Mouse (Mus musculus) limb, embryonic 14.5 days (tissue): ENCODE results near the gene Ccdc148. TPM values are rescaled to one million over a fixed set of nuclear protein-coding genes. Genes with fewer than 3 reads are reported as not detected.

ENCODE experiments used
- ATAC-seq: fragments of 200-750 bp; cut with Nextera tagmentation; 2 replicates; pipeline ENCODE4 v1.8.0; 2017; ENCODE audit warnings: low read depth, moderate number of reproducible peaks, moderate TSS enrichment; ENCODE audit not compliant: low FRiP score
- DNase-seq: peaks from one replicate; pipeline ENCODE4 v3.0.0-alpha.2; 2015; ENCODE audit warnings: low spot score
- H3K27ac ChIP-seq: fragments of 300-500 bp; sonication (generic); replicated peaks from 2 replicates; pipeline ENCODE4 v1.5.1; 2014; ENCODE audit warnings: low read depth, mild to moderate bottlenecking, low read length, moderate library complexity, mixed read lengths
- H3K27me3 ChIP-seq: fragments of 300-500 bp; sonication (generic); 2 replicates; pipeline ENCODE4 v1.6.1; 2014; ENCODE audit warnings: low read length, mixed read lengths; ENCODE audit not compliant: control insufficient read depth, insufficient read depth
- H3K36me3 ChIP-seq: fragments of 300-500 bp; sonication (generic); 2 replicates; pipeline ENCODE4 v1.6.1; 2014; ENCODE audit warnings: mild to moderate bottlenecking, low read length, moderate library complexity, mixed read lengths; ENCODE audit not compliant: control insufficient read depth, insufficient read depth
- H3K4me1 ChIP-seq: fragments of 300-500 bp; sonication (generic); 2 replicates; pipeline ENCODE4 v1.6.1; 2014; ENCODE audit warnings: antibody characterized with exemption, low read length, mixed read lengths; ENCODE audit not compliant: control insufficient read depth, insufficient read depth
- H3K4me2 ChIP-seq: fragments of 300-500 bp; sonication (generic); replicated peaks from 2 replicates; pipeline ENCODE4 v1.6.1; 2014; ENCODE audit warnings: low read depth, mild to moderate bottlenecking, low read length, moderate library complexity; ENCODE audit not compliant: severe bottlenecking
- H3K4me3 ChIP-seq: fragments of 300-500 bp; sonication (generic); replicated peaks from 2 replicates; pipeline ENCODE4 v1.5.1; 2014; ENCODE audit warnings: low read length
- H3K9ac ChIP-seq: fragments of 300-500 bp; sonication (generic); 2 replicates; pipeline ENCODE4 v1.6.1; 2014; ENCODE audit warnings: mild to moderate bottlenecking, low read depth, low read length, moderate library complexity; ENCODE audit not compliant: severe bottlenecking
- H3K9me3 ChIP-seq: fragments of 300-500 bp; sonication (generic); 2 replicates; pipeline ENCODE4 v1.6.1; 2016; ENCODE audit warnings: low read length; ENCODE audit not compliant: control insufficient read depth
- POLR2A ChIP-seq: fragments of 200-500 bp; IDR thresholded peaks from 2 replicates; pipeline ENCODE4 v1.8.0; 2012; ENCODE audit warnings: inconsistent platforms, mild to moderate bottlenecking, moderate library complexity, borderline replicate concordance; ENCODE audit not compliant: insufficient read depth, insufficient read length; ENCODE audit errors: extremely low read depth
- WGBS: fragments of 180-500 bp; shearing (Covaris S2); extraction: QIAGEN DNeasy Blood & Tissue Kit; methylation state at CpG from one replicate; pipeline ENCODE4 v1.1.7; 2014; 5-methylcytosine and 5-hydroxymethylcytosine counted together
- polyA plus RNA-seq, 2 experiments: library from polyadenylated mRNA; depleted of rRNA in 1 of 2; stranded (reverse) in 1 of 2; unstranded in 1 of 2; fragments of >200 nt; fragmentation: Nextera tagmentation in 1 of 2; extraction: Ambion mirVana in 1 of 2; gene quantifications; 2 replicates each; pipeline versions ENCODE4 v1.2.1 to v1.2.3; 2012 to 2014

The Ccdc148 gene
- polyA plus RNA-seq, 2 experiments: 0.48 to 0.49 TPM

DNA sequence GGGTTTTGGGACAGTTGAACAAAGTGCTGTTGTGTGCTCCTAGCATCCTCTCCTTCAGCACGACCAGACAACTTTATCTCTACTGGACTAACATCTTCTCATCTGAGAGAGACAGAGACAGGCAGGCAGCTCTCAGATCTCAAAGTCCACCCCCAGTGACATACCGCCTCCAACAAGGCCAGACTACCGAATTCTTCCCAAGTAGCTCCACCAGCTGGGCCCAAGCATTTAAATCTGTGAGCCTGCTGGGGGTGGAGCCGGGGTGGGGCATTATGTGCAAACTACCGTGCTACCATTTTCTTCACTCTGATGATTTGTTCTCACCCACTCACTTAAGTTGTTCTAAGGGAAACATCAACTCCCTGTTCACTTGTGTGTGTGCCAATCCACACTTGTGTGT is 19.0 kb upstream of the Ccdc148 start:
- 58% methylated on average over 5 of the region's 5 CpGs for WGBS
- no peak for TF ChIP-seq POLR2A
- no peak for ATAC-seq
- H3K27ac ChIP-seq: no peak overlapping the region
- H3K9me3 ChIP-seq: no peaks in the 10 kb centered on the region
- no peak overlapping the region for H3K4me3 ChIP-seq
- no peak for DNase-seq
- H3K36me3 ChIP-seq: no peaks in the 10 kb centered on the region
- H3K9ac ChIP-seq: no peak overlapping the region
- H3K27me3 ChIP-seq: no peaks in the 10 kb centered on the region
- no peaks in the 10 kb centered on the region for H3K4me1 ChIP-seq
- no peak overlapping the region for H3K4me2 ChIP-seq

DNA sequence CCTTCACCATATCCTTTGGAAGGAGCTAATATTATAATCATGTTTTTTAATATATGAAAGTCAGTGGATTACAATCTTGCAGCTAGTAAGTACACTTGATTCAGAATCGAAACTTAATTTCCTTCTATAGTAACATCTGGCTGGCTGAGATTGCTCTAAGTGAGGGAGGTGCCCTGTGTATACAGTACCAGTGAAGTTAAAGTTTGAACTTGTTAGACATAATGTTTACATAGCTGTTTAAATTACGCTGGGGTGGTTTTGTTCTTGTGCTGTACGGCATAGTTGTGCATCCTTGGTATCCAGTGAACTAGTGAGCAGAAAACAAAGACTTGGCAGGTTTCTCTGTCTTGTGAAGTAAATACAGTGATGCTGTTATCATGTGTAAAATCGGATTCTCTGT is 18.5 kb upstream of the Ccdc148 start:
- no peak for TF ChIP-seq POLR2A
- no peak for ATAC-seq
- Histone ChIP-seq H3K36me3 (no peaks in the 10 kb centered on the region), H3K27ac (no peak overlapping the region), H3K9ac (no peak overlapping the region), H3K4me2 (no peak overlapping the region), H3K4me3 (no peak overlapping the region), H3K4me1 (no peaks in the 10 kb centered on the region), H3K9me3 (no peaks in the 10 kb centered on the region), H3K27me3 (no peaks in the 10 kb centered on the region)
- DNase-seq: no peak
- 69% methylated on average over 4 of the region's 4 CpGs for WGBS

DNA sequence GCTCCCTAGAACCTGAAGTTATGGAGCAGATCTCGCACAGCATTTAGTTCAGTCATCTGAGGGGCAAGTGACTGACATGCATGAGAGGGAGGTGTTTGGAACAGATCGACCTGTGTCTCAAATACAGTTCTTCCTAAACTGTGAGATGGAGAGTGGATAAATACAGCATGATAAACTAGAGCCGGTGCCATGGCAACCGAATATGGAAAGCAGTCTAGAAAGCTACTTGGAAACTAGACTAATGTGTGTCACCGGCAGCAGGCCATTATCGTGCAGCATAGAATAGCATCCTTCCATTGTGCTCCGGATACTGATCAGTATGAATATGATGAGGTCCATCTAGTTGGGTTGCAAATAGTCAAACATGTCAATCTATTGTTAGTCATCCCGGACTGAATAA is 17.7 kb upstream of the Ccdc148 start:
- Histone ChIP-seq H3K4me2 (no peak overlapping the region), H3K9ac (no peak overlapping the region), H3K36me3 (no peaks in the 10 kb centered on the region), H3K4me3 (no peak overlapping the region), H3K27me3 (no peaks in the 10 kb centered on the region), H3K27ac (no peak overlapping the region), H3K4me1 (no peaks in the 10 kb centered on the region), H3K9me3 (no peaks in the 10 kb centered on the region)
- no peak for TF ChIP-seq POLR2A
- DNase-seq (no peak), ATAC-seq (no peak)
- WGBS: 93% methylated on average over 8 of the region's 8 CpGs

DNA sequence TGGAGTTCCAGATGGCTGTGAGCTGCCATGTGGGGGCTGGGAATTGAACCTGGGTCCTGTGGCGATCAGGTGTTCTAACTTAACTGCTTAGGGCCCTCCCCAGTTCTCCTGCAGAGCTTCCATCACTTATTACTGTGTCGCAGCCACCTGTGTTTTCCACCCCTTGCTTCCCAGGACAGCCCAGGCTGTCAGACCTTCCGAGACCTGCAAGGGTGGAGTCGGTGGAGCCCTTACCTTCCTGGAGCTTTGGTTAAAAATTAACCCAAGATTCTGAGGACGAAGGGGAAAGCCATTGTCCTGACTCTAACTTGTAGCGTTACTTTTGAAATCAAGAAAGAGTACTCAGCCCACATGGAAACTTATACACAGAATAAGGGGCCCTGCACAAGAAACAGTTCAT is 15.4 kb upstream of the Ccdc148 start:
- H3K4me3 ChIP-seq: no peak overlapping the region
- H3K36me3 ChIP-seq: no peaks in the 10 kb centered on the region
- no peak for ATAC-seq
- H3K4me1 ChIP-seq: no peaks in the 10 kb centered on the region
- no peak for TF ChIP-seq POLR2A
- H3K4me2 ChIP-seq: no peak overlapping the region
- no peaks in the 10 kb centered on the region for H3K27me3 ChIP-seq
- DNase-seq: no peak
- H3K9ac ChIP-seq: no peak overlapping the region
- WGBS: 89% methylated on average over 6 of the region's 6 CpGs
- no peaks in the 10 kb centered on the region for H3K9me3 ChIP-seq
- no peak overlapping the region for H3K27ac ChIP-seq

DNA sequence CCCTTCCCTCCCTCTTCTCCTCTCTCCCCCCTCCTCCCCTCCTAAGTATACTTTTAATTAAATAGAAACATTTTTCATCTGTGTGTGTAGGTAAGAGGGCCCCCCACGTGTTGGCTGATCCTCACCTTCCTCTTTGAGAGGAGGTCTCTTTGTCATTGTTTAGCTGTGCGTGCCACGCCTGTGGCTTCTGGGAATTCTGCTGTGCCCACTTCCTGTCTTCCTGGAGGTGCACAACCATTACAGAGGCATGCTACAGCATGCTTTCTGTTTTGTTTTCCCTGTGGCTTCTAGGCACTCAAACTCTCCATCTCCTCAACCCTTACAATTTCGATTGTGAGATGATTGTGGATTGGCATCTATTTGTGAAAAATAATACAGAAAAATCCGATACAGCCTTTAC is 11.1 kb upstream of the Ccdc148 start:
- H3K36me3 ChIP-seq: no peaks in the 10 kb centered on the region
- no peak overlapping the region for H3K9ac ChIP-seq
- ATAC-seq: no peak
- H3K4me2 ChIP-seq: no peak overlapping the region
- DNase-seq: no peak
- TF ChIP-seq POLR2A: no peak
- 69% methylated on average over 5 of the region's 5 CpGs for WGBS
- H3K4me3 ChIP-seq: no peak overlapping the region
- no peaks in the 10 kb centered on the region for H3K9me3 ChIP-seq
- no peaks in the 10 kb centered on the region for H3K4me1 ChIP-seq
- H3K27ac ChIP-seq: no peak overlapping the region
- H3K27me3 ChIP-seq: no peaks in the 10 kb centered on the region

DNA sequence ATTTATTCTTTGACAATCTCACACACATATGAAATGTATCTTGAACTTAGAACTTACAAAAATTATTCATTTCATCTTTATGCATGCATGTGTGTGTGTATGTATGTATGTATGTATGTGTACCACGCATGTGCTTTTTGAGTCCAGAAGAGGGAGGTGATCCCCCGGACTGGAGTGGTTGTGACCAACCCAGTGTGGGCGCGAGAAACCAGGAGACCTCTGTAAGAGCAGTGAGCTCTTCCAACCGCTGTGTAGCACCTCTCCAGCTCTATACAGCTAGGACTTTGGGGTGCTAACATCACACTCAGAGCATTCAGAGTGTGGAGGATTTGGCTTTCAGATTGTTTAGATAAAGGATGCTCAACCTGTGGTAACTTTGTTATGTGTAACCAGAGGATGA is 10.1 kb upstream of the Ccdc148 start:
- Histone ChIP-seq H3K4me1 (no peaks in the 10 kb centered on the region), H3K9ac (no peak overlapping the region), H3K27ac (no peak overlapping the region), H3K9me3 (no peaks in the 10 kb centered on the region), H3K27me3 (no peaks in the 10 kb centered on the region), H3K36me3 (no peaks in the 10 kb centered on the region), H3K4me2 (no peak overlapping the region), H3K4me3 (no peak overlapping the region)
- WGBS: 96% methylated on average over 5 of the region's 5 CpGs
- ATAC-seq (no peak), DNase-seq (no peak)
- TF ChIP-seq POLR2A: no peak
